Mouse (Mus musculus) liver, embryonic 11.5 days (tissue): ENCODE measurements around the gene Gm20479. TPM values are rescaled to one million over a fixed set of nuclear protein-coding genes. Genes with fewer than 3 reads are reported as not detected.

Source experiments
- ATAC-seq: fragments of 200-750 bp; cut with Nextera tagmentation; replicated peaks from 2 replicates; pipeline ENCODE4 v1.8.0; 2017; ENCODE audit warnings: moderate number of reproducible peaks, mild to moderate bottlenecking, moderate TSS enrichment, moderate library complexity; ENCODE audit not compliant: low FRiP score
- DNase-seq: peaks from one replicate; pipeline ENCODE4 v3.0.0-alpha.2; 2017; ENCODE audit warnings: low spot score
- H3K27ac ChIP-seq: fragments of 300-500 bp; sonication (generic); 2 replicates; pipeline ENCODE4 v1.5.1; 2014; ENCODE audit warnings: mild to moderate bottlenecking, low read depth, low read length, control low read depth
- H3K27me3 ChIP-seq: fragments of 300-500 bp; sonication (generic); replicated peaks from 2 replicates; pipeline ENCODE4 v1.6.1; 2014; ENCODE audit warnings: low read length, mixed read lengths; ENCODE audit not compliant: control insufficient read depth, insufficient read depth
- H3K36me3 ChIP-seq: fragments of 300-500 bp; sonication (generic); 2 replicates; pipeline ENCODE4 v1.6.1; 2014; ENCODE audit warnings: mild to moderate bottlenecking, low read length, moderate library complexity, mixed read lengths; ENCODE audit not compliant: control insufficient read depth, insufficient read depth
- H3K4me1 ChIP-seq: fragments of 300-500 bp; sonication (generic); replicated peaks from 2 replicates; pipeline ENCODE4 v1.6.1; 2014; ENCODE audit warnings: low read length, mixed read lengths; ENCODE audit not compliant: control insufficient read depth, insufficient read depth
- H3K4me2 ChIP-seq: fragments of 300-500 bp; sonication (generic); 2 replicates; pipeline ENCODE4 v1.6.1; 2014; ENCODE audit warnings: mild to moderate bottlenecking, control low read depth, moderate library complexity
- H3K4me3 ChIP-seq: fragments of 300-500 bp; sonication (generic); 2 replicates; pipeline ENCODE4 v1.5.1; 2014; ENCODE audit warnings: low read depth, low read length, control low read depth
- H3K9ac ChIP-seq: fragments of 300-500 bp; sonication (generic); 2 replicates; pipeline ENCODE4 v1.6.1; 2014; ENCODE audit warnings: low read depth, low read length, control low read depth
- H3K9me3 ChIP-seq: fragments of 300-500 bp; sonication (generic); 2 replicates; pipeline ENCODE4 v1.6.1; 2016; ENCODE audit warnings: low read length, inconsistent platforms, mixed read lengths; ENCODE audit not compliant: control insufficient read depth
- WGBS: fragments of 180-500 bp; shearing (Covaris S2); extraction: QIAGEN DNeasy Blood & Tissue Kit; methylation state at CpG from one replicate; pipeline ENCODE4 v1.1.7; 2014; 5-methylcytosine and 5-hydroxymethylcytosine counted together
- polyA plus RNA-seq: library from polyadenylated mRNA; unstranded; fragments of >200 nt; fragmentation: Nextera tagmentation; extraction: Ambion mirVana; gene quantifications from 2 replicates; pipeline ENCODE4 v1.2.1, GENCODE M21; 2014

Gm20479 gene
- 0.43 and 1.2 TPM in 2 replicates for polyA plus RNA-seq

DNA sequence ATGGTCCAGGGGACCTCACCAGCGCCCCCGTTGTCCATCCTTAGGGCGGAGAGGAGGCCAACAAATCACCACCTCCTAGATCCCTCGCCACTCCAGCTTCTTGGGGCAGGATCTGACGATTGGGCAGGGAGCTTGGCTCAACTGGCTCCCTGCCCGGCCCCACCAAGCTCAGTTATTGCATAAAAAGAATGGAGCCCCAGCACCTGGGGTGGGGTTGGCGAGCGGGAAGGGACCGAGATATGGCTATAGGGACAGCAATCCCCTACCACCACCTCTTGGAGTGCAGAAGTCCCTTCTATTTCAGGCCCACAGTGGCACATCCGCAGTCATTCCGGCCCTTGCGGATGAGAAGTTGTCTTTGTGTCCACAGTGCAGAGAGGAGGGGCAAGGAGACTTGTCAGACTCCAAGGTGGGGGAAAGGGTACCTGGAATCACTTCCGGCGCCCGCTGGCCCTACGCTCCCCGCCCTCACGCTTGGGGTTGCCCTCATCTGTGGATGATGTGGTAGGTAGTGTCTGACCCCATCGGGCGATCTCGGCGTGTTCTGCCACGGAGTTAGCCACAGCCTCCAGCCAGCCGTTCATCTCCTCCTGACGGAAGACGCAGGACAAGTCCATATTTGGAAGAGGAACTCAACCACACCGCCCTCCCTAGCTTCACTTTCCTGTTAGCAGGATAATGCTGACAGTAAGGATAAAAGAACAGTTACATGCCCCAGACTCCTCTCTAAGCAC, at the start of gene Gm20479:
Gene Gm20479, minus strand, starts transcription at position 559 of the 734 bp plus-strand sequence.
- DNase-seq (peak; percentile 74), ATAC-seq (no peak)
- peak within 1 kb of the TSS; percentile 69 for H3K4me2 ChIP-seq
- peak within 1 kb of the TSS; percentile 73 for H3K4me3 ChIP-seq
- H3K9ac ChIP-seq: peak within 1 kb of the TSS; percentile 57
- no peaks in the 10 kb centered on the region for H3K36me3 ChIP-seq
- no peaks in the 10 kb centered on the region for H3K27me3 ChIP-seq
- H3K9me3 ChIP-seq: 0 out of 2 replicates have a peak, but pooled peaks cover 2% of the 10 kb centered on the region
- WGBS: 3% methylated on average over 27 of the region's 27 CpGs
- peaks cover 33% of the 10 kb centered on the region for H3K4me1 ChIP-seq
- H3K27ac ChIP-seq: peak within 1 kb of the TSS; percentile 82

DNA sequence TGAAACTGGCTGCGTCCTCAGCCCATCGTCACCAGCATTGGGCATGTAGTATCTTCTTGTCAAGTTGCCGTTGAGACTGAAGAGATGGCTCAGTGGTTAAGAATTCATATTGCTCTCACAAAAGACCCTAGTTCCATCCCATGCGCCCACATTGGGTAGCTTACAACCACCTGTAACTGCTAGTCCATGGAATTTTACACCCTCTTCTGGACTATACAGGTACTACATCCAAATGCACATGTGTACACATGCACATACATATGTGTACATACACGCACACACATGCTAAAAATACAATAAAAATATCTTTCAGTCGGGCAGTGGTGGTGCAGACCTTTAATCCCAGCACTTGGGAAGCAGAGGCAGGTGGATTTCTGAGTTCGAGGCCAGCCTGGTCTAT, 49.3 kb upstream of the Gm20479 start:
- no peak for DNase-seq
- H3K4me3 ChIP-seq: no peak overlapping the region
- 79% methylated on average over 7 of the region's 7 CpGs for WGBS
- peaks cover 86% of the 10 kb centered on the region for H3K27me3 ChIP-seq
- peaks cover 3% of the 10 kb centered on the region; the same call in 1 of the 2 replicates for H3K4me1 ChIP-seq
- peaks cover 6% of the 10 kb centered on the region for H3K9me3 ChIP-seq
- H3K9ac ChIP-seq: no peak overlapping the region
- ATAC-seq: no peak
- H3K4me2 ChIP-seq: no peak overlapping the region
- no peak overlapping the region for H3K27ac ChIP-seq
- no peaks in the 10 kb centered on the region for H3K36me3 ChIP-seq

DNA sequence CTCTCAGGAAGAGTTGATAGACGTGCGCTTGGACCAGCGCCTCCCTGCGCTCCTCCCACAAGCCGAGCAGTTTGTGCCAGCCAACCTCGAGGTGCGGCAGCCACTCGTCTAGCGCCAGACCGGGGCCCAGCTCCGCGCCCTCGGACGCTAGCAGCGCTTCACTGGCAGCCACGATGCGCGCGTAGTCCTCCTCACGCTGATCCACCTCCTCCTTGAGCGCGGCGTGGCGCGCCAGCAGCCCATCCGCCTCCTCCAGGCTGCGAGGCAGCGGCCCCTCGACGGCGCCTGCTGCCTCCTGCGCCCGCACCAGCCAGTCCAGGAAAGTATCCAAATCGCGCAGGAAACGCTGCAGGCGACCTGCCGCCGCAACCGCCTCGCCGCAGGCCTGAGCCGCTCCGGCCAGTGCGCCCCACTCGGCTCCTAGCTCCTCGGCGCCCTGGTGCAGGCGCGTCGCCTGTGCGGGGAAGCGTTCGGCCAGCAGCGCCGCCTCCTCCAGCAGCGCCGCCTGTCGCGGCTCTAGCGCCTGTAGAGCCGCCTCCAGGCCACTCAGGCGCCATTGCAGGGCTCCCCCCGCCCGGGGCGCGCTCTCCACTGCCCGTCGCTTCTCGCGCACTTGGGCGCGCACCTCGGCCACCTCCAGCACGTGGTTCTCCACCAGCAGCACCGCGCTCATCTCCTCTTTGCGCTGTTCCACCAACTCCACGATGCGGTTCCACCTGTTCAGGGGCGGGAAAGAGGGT, 47.2 kb upstream of the Gm20479 start:
- ATAC-seq: no peak
- H3K36me3 ChIP-seq: no peaks in the 10 kb centered on the region
- H3K4me1 ChIP-seq: peaks cover 3% of the 10 kb centered on the region; the same call in 1 of the 2 replicates
- H3K27ac ChIP-seq: no peak overlapping the region
- no peak overlapping the region for H3K9ac ChIP-seq
- WGBS: 5% methylated on average over 78 of the region's 81 CpGs
- peak; percentile 39 for DNase-seq
- H3K4me3 ChIP-seq: peak overlapping the region; percentile 29; the same call in 1 of the 2 replicates
- H3K27me3 ChIP-seq: peaks cover 87% of the 10 kb centered on the region
- peaks cover 6% of the 10 kb centered on the region for H3K9me3 ChIP-seq
- peak overlapping the region; percentile 16 for H3K4me2 ChIP-seq

DNA sequence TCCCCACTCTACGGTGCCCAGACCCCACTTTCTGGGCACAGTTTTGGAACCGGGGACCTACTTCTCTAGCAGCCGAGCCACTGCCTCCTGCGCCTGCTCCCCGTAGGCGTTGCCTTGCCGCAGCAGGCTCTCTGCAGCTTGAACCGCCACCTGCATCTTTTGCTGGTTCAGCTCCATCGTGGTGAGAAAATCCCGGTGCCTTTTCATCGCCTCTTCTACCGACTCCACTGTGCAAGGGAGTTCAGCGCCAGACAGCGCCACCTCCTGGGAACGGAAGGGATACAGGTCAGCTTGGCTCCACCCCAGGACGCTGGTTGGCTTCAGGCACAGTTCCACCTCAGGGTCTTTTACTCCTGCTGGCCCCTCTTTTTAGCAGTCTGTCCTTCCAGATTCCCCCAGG, 45.5 kb upstream of the Gm20479 start:
- 10% methylated on average over 16 of the region's 16 CpGs for WGBS
- no peak overlapping the region for H3K27ac ChIP-seq
- H3K4me2 ChIP-seq: no peak overlapping the region
- no peaks in the 10 kb centered on the region for H3K4me1 ChIP-seq
- peaks cover 6% of the 10 kb centered on the region for H3K9me3 ChIP-seq
- H3K27me3 ChIP-seq: peaks cover 86% of the 10 kb centered on the region
- H3K36me3 ChIP-seq: no peaks in the 10 kb centered on the region
- H3K9ac ChIP-seq: no peak overlapping the region
- H3K4me3 ChIP-seq: no peak overlapping the region
- DNase-seq (peak; percentile 66), ATAC-seq (no peak; the same call in 1 of the 2 replicates)

DNA sequence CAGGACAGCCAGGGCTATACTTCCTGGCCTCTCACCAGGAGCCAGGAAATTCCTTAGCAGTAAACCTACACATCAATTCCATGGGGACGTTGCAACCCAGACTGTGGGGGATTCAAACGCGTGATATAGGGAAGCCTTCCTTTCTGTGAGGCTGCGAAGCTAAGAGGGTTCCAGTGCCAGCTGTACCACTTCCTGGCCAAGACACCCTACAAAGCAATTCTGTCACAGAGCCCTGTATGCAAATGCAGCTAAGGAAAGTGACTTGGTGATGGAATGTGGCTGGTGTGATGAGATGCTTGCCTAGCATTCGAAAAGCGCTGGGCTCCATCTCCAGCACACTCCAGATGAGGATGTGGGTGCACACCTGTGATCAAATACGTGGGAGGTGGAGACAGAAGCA, 43.3 kb upstream of the Gm20479 start:
- DNase-seq: no peak
- Histone ChIP-seq H3K4me3 (no peak overlapping the region), H3K36me3 (no peaks in the 10 kb centered on the region), H3K4me2 (no peak overlapping the region), H3K27ac (no peak overlapping the region), H3K27me3 (peaks cover 88% of the 10 kb centered on the region), H3K9me3 (peaks cover 4% of the 10 kb centered on the region; the same call in 1 of the 2 replicates), H3K9ac (no peak overlapping the region), H3K4me1 (peaks cover 5% of the 10 kb centered on the region)
- WGBS: 73% methylated on average over 7 of the region's 7 CpGs
- no peak for ATAC-seq

DNA sequence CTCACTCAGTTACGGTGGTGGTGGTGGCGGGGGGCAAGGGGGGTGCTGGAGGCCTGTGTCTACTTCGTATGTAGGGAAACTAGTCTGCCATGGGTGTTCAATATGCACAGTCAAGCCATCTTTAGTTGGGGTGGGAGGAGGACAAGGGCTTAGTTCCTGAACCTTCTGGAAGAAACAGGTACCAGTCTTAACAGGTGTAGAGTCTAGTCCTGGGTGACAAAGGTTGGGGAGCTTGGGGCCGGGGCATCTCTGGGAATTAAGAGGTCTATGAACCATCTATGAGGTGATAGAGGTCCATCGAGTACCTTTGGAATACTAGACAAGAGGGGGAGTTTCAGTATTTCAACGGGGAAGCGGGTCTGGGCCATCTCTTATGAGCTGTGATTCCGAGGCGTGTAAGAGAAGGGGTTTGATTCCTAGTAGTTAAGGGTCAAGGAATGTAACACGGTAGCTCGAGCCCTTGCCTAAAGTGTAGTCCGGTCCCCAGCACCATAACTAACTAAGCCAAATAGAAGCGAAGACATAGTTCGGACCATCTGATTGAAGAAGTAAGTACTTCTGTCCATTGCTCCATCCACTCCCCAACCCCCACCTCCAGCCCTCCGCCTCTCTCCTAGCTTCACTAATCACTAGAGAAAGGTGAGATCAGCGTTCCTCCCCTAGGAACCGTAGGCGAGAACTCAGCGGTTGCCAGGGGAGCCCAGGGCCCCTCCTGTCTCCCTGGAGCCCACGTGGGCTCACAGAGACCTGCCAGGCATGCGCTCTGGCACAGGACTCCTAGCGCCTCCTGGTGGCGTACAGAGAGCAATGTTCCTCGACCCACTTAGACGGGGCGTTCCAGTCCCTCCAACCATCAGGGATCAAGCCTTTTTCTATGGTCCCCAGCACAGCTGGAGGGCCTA, 40.1 kb upstream of the Gm20479 start:
- Histone ChIP-seq H3K9ac (no peak overlapping the region), H3K27me3 (peaks cover 85% of the 10 kb centered on the region), H3K27ac (no peak overlapping the region), H3K4me3 (peak overlapping the region; percentile 48; the same call in 1 of the 2 replicates), H3K4me2 (no peak overlapping the region; the same call in 1 of the 2 replicates), H3K36me3 (no peaks in the 10 kb centered on the region), H3K9me3 (no peaks in the 10 kb centered on the region), H3K4me1 (peaks cover 5% of the 10 kb centered on the region)
- WGBS: 18% methylated on average over 26 of the region's 26 CpGs
- peak; percentile 53 for DNase-seq
- peak; percentile 53 for ATAC-seq

DNA sequence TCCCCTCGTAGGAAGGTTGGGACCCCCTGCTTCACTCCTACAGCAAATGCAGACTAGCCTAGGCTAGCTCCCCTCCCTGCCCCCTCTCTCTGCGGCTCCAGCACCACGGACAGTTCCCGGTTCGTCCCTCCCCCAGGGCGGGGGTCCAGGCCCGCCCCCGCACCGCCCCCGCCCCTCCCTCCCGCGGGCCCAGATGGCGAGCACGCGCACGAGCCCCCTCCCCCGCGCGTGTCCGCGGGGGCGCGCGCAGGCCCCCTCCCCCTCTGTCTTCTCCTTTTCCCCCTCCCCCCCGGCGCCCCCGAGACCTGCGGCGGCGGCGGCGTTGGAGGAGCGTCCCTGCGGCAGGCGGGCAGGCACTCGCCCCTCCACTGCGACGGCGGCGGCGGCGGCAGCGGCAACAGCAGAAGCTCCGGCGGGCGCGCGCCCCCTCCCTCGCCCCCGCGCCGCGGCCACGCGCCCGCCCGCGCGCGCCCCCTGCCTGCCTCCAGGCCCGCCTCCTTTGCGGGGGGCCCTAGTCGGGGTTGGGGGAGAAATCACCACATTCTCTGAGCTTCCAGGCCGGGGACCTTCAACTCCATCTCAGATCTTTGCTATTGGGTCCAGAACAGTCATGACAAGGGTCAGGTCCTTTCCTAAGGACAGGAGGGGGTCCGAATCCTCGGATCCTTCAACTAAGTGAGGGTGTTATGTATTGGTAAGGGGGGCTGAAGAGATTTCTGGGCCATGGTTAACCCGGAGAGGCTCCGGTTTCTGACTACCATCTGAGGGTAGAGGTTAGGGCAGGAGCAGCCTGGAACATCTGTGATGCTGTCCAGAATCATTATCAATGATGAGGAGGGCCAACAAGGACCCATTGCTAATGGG, 39.2 kb upstream of the Gm20479 start:
- Histone ChIP-seq H3K9ac (0 out of 2 replicates have a peak overlapping the region, but pooled peaks have one; percentile 34), H3K36me3 (no peaks in the 10 kb centered on the region), H3K27me3 (peaks cover 82% of the 10 kb centered on the region), H3K9me3 (no peaks in the 10 kb centered on the region), H3K4me3 (peak overlapping the region; percentile 48), H3K27ac (no peak overlapping the region), H3K4me1 (peaks cover 5% of the 10 kb centered on the region), H3K4me2 (peak overlapping the region; percentile 74)
- DNase-seq (peak; percentile 72), ATAC-seq (no peak)
- 2% methylated on average over 59 of the region's 68 CpGs for WGBS
